Mouse (Mus musculus): ENCODE data around the gene Clcnka.

DNA sequence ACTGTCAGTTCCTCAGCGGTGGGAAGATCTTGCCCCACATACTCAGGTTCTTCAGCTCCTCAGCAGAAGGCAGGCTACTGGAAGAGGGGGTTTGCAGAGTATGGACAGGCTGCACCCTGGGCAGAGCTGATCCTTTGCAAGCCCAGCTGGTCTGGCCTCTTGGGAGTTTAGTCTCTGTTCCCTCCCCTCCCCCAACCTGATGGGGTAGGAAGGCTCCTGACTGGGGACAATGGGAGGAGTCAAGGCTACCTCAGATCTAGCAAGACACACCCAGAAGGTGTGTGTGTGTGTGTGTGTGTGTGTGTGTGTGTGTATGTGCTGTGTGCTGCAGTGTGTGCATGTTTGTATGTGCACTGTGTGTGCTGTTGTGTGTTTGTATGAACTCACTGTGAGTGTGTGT, 59.7 kb downstream of the Clcnka start:
- no peak for TF ChIP-seq POLR2A (IDR thresholded peaks at IDR 0.05; ENCODE audit: insufficient read depth, low read length)
- TF ChIP-seq CTCF (IDR thresholded peaks at IDR 0.05; ENCODE audit: low read depth, low read length), result no peak
- TF ChIP-seq EP300 (IDR thresholded peaks at IDR 0.05; ENCODE audit: insufficient read depth, low read depth, low read length), result 0 out of 2 replicates have a peak, but pooled peaks have one; percentile 46

All from ES-Bruce4 (cell line).